Mouse (Mus musculus) B cell, adult 2 months (primary cell): ENCODE data around the gene Dnah8.
A peak's percentile ranks its signal among the peaks of the same experiment; 100 is the strongest.
"Not testable (repeated sequence)": the region's sequence is repeated elsewhere in the genome, so short reads cannot be mapped to it uniquely, and the experiment has no call there.

Experiments
- DNase-seq, 2 experiments: peaks; one replicate each; pipeline ENCODE4 v3.0.0; 2022

Gene Dnah8

GRCm38 (mm10) chr17:30624132-30624531, at the start of gene Dnah8:
Gene Dnah8, plus strand, starts transcription at chr17:30624354.
- DNase-seq, result not testable (repeated sequence)

DNA sequence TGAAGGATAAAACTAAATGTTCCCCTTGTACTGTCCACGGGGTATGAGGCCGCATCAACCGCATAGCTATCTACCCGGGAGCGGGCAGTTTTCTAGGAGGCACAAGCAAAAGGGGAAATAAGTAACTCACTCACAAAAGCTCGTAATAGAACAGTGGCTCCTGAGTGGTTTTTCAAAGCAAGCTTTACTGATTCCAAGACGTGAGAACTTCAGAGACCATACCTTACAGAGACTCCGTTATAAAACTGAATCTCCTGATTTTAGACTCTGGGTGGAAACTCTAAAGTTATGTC, 49.4 kb upstream of the Dnah8 start:
- DNase-seq, result peak; percentile 22 to 28

GRCm38 (mm10) chr17:30575121-30575904, 48.8 kb upstream of the Dnah8 start:
- DNase-seq, result peak; percentile 57 to 63

GRCm38 (mm10) chr17:30575941-30576773, 48.0 kb upstream of the Dnah8 start, which contains the start of gene Btbd9:
Gene Btbd9, minus strand, starts transcription at chr17:30576488.
- peak; percentile 99 for DNase-seq

GRCm38 (mm10) chr17:30576946-30577345, 47.2 kb upstream of the Dnah8 start:
- no peak for DNase-seq

DNA sequence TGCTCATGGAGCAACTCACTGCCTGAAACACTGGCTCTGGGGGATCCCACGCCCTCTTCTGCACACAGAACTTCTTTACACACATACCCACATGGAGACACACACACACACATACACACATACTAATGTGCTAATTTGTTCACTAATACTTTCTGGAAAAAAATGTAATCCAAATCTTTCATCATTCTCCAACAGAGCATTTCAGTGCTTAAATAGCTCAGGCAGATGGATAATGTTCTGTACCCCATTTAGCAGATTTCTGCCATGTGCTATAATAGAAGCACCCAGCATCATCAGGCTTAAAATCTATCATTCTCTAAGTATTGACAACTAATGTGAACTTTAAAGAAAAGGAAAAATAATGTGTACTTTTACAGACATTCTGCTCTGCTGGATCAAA, 43.4 kb upstream of the Dnah8 start:
- no peak for DNase-seq

DNA sequence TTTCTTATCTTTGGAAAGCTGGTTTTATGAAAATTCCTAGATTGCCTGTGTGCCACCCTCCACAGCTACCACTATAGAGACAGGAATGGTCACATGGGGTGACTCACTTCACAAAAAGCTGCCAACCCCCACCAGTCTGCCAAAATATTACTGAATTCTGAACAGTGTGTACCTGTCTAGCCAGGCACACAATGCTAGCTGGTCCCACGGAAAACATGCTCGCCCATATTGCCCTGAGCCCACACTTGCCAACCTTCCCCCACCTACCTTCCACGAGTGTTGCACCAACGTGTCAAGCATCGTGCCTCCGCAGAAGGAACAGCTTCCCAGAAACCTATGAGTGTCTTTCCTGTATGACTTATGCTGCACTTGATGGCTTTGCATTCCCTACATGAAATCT, 43.0 kb upstream of the Dnah8 start:
- DNase-seq, result no peak

DNA sequence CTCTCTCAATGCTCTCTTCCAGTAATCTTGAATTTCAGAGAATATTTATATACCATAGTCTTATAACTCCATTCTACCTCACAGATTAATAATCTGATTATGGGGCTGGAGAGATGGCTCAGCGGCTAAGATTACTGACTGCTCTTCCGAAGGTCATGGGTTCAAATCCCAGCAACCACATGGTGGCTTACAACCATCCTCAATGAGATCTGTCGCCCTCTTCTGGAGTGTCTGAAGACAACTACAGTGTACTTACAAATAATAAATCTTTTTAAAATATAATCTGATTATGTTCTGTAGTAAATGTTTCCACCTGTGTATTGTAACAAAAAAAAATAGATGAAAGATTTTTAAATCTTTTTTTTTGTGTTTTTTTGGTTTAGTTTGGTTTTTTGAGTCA, 41.8 kb upstream of the Dnah8 start:
- DNase-seq, result no peak

DNA sequence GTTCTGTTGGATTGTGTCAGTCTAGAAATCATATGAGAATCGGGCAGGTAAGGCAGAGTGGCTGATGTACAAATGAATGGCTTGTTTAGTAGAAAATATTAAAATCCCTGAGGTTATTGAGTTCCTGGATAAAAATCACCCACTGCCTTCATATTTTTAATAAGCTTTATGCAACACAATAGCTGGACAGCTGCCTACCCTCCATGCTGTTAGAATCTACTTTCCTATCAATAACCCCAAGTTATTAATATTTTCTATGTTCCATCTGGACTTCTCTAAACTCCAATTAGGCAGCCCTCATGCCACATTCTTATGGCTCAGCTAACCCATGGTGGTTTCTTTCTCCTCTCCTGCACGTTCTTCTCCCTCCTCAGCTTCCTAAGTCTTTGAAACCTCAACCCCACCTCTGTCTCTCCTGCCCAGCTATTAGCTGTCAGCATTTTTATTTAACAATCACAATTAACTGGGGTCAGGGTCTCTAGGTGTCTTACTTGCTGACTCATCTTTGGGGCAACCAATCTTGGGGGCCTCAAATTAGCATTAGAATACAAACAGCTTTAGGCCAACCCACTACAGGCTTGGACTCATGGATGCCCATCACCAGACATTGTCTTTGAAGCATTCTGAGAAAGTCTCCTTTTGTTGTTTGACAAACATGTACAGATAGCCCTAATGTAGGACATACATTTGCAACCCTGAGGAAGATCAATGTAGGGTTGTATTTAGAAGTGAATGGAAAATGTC, 40.7 kb upstream of the Dnah8 start:
- DNase-seq, result no peak

- peak; percentile 77 to 81 for DNase-seq
These were observed 33.5 kb upstream of the Dnah8 start for GRCm38 (mm10) chr17:30590417-30591198.

DNA sequence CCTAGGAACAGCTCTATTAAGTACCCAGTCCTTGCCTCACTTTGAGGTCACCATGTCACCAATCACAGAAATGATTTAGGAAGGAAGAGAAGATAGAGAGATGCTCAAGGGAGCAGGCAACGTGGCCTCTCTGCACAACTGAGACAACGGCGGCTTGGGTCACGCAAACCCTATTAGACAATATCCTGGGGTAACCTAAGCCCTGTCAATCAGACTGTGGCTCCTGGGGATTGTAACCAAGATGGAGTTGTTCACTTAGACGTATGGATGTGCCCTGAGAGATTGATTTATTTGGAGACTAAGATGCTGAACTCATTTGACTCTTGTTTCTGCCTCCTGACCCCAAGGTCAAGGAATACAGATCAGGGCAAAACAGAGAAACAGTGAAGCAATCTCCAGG, 29.7 kb upstream of the Dnah8 start:
- no peak for DNase-seq

DNA sequence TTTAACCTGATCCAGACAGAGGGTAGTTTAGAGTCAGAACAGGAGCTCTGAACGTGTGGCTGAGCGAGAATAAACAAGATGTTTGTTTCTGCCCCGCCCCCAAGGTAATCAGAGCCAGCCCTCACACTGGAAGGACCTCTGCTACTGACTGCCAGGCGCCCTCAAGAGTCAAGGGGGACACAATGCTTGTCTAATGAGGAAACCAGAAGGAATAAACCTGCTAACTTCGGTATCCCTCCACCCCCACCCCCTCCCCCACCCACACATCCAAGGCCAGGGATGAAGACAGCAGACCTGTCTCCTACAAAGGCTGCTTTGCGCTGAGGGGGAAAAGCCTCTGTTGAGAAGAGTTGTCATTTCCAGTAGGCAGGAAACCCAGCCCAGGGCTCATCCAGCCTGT, 29.3 kb upstream of the Dnah8 start:
- DNase-seq, result no peak

DNA sequence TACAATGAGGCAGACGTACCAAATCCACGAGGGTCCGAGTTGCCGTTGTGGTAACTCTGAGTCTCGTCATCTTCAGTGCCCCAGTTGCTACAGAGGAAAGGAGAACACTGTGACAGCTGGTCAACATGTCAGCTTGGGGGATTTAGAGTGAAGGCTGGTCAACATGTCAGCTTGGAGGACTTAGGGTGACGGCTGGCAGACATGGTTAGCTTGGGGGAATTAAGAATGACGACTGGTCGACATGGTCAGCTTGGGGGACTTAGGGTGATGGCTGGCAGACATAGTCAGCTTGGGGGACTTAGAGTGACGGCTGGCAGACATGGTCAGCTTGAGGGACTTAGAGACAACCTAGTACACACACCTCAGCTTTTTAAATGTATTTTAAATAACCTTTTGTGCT, 26.4 kb upstream of the Dnah8 start:
- no peak for DNase-seq

GRCm38 (mm10) chr17:30598300-30598699, 25.9 kb upstream of the Dnah8 start:
- no peak for DNase-seq

GRCm38 (mm10) chr17:30602175-30602574, 22.0 kb upstream of the Dnah8 start:
- no peak for DNase-seq

DNA sequence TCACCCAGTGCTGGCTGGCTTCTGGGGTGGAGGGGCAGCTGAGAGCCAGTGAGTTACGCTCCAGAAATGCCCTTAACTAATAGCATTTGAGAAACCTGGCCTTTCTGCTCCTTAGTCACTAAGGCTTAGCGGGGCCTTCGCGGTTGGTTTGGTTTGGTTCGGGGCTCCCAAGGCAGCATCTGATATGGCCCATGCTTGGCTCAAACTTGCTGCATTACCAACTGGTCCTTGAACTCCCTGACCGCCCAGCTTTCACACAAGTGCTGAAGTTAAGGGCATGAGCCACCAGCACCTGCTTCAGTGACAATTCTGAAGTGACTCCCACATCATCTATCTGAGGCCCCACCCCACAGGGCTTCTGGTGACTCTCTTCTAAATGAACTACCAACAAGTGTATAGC, 19.9 kb upstream of the Dnah8 start:
- DNase-seq, result no peak

DNA sequence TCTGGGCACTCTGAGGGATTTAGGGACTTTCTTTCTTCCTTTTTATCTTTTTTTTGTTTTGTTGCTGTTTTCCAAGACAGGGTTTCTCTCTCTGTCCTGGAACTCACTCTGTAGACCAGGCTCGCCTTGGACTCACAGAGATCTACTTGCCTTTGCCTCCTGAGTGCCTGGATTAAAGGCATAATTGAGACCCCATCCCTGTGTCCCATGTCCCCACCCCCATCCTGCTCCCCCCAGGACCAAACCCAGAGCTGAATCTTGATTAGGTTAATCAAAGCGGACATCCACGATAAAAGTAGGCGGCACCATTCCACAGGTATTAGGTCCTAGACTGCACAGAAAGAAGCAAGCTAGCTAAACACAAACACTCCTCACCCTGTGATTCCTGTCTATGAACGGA, 19.2 kb upstream of the Dnah8 start:
- no peak for DNase-seq

DNA sequence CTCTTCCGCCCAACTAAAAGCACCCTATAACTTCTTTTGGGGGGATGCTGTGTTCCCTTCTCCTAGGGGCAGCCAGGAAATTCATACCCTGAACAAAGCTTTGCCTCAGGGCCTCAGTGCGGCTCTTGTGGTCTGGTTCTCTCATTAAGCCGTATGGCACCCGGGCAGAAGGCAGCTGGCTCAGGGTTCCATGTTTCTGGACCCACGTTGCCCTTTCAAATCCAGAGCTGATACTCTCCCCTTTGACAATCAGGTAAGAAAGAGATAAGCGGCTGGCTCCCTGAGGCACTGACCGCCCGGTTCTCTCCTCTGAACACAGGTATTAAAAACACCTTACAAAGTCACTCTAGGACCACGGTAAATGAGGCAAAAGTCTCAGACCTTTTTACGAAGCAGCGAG, 17.9 kb upstream of the Dnah8 start:
- no peak for DNase-seq

- no peak for DNase-seq
These were observed 17.5 kb upstream of the Dnah8 start for GRCm38 (mm10) chr17:30606634-30607081.

GRCm38 (mm10) chr17:30607330-30607729, 16.8 kb upstream of the Dnah8 start:
- no peak for DNase-seq

DNA sequence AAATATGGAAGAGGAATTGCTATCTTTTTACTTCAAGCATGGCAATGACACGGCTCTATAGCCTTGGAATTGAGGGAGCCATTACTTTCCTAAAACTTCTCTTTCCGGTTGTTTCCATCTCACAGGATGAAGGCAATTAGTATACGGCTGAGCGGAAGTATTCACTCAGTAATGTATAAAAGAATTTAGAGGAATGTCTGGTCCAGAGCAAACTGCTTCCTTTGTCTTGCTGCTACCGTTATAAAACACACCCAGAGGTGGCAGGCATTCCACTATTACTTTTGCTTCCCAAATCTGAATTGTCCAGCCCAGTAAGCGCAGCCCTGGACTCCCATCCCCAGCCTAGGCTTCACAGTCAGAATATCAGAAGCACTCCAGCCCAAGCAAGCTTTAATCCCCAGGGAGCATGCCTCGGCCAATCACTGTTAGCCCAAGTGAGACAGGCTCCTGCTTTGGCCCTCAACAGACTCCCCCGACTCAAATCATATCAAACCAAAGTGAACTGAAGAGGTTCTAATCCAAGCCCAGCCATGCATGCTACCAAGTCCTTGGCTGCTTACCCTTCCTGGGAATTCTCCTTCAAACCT, 16.2 kb upstream of the Dnah8 start:
- no peak for DNase-seq

GRCm38 (mm10) chr17:30609305-30609979, 14.7 kb upstream of the Dnah8 start:
- no peak for DNase-seq
